Mouse (Mus musculus): ENCODE results near the gene Ddn.

- TF ChIP-seq CTCF (IDR thresholded peaks at IDR 0.05; ENCODE audit: low read depth) (0 out of 2 replicates have a peak, but pooled peaks have one; percentile 5), EP300 (IDR thresholded peaks at IDR 0.05; ENCODE audit: low read depth) (no peak)
Observed at GRCm38 (mm10) chr15:98780573-98780972, 28.7 kb downstream of the Ddn start.

All from liver, postnatal 0 days (tissue).